Mouse (Mus musculus) thymus, adult 2 months (tissue): Measurements from ENCODE around the gene Cln3. TPM values are rescaled to one million over a fixed set of nuclear protein-coding genes. Genes with fewer than 3 reads are reported as not detected.

Experiments used
- DNase-seq: peaks from one replicate; pipeline ENCODE4 v3.0.0; 2021
- H3K27ac ChIP-seq: fragments of 200-500 bp; 2 replicates; pipeline ENCODE4 v1.5.1; 2012; ENCODE audit warnings: low read length, control low read depth; ENCODE audit not compliant: control insufficient read depth, insufficient read depth
- H3K27me3 ChIP-seq: fragments of 200-500 bp; 2 replicates; pipeline ENCODE4 v1.6.1; 2012; ENCODE audit warnings: mild to moderate bottlenecking, low read length, moderate library complexity, mixed read lengths; ENCODE audit not compliant: control insufficient read depth, insufficient read depth
- H3K36me3 ChIP-seq: fragments of 200-500 bp; 2 replicates; pipeline ENCODE4 v1.6.1; 2012; ENCODE audit warnings: mild to moderate bottlenecking, low read length, moderate library complexity; ENCODE audit not compliant: control insufficient read depth, insufficient read depth
- H3K4me1 ChIP-seq: fragments of 200-500 bp; replicated peaks from 2 replicates; pipeline ENCODE4 v1.6.1; 2012; ENCODE audit warnings: low read length; ENCODE audit not compliant: control insufficient read depth, insufficient read depth
- H3K4me3 ChIP-seq: fragments of 200-500 bp; 2 replicates; pipeline ENCODE4 v1.5.1; 2012; ENCODE audit warnings: mild to moderate bottlenecking, low read length, control low read depth, moderate library complexity; ENCODE audit not compliant: control insufficient read depth, insufficient read depth
- CTCF ChIP-seq: fragments of 200-500 bp; IDR thresholded peaks from 2 replicates; pipeline ENCODE4 v1.5.1; 2012; ENCODE audit warnings: mild to moderate bottlenecking, control low read depth, low read length, moderate library complexity, borderline replicate concordance; ENCODE audit not compliant: control insufficient read depth, poor library complexity, insufficient read depth; ENCODE audit errors: extremely low read depth
- POLR2A ChIP-seq: fragments of 200-500 bp; IDR thresholded peaks from 2 replicates; pipeline ENCODE4 v1.6.1; 2012; ENCODE audit warnings: mild to moderate bottlenecking, low read length, control low read depth, moderate library complexity; ENCODE audit not compliant: control insufficient read depth, poor library complexity, insufficient read depth; ENCODE audit errors: extremely low read depth
- WGBS: fragments of 180-500 bp; shearing (Covaris S2); methylation state at CpG from one replicate; pipeline ENCODE4 v1.1.7; 2018; 5-methylcytosine and 5-hydroxymethylcytosine counted together
- polyA plus RNA-seq: library from polyadenylated mRNA; depleted of rRNA; stranded (reverse); fragments of >200 nt; gene quantifications from 2 replicates; pipeline ENCODE4 v1.2.3, GENCODE M21; 2012; rRNA removed

The Cln3 gene
- polyA plus RNA-seq, result 90.6 and 141 TPM in 2 replicates

- Histone ChIP-seq H3K36me3 (no peaks in the 10 kb centered on the region), H3K27me3 (no peaks in the 10 kb centered on the region), H3K4me1 (peaks cover 24% of the 10 kb centered on the region), H3K27ac (peak within 1 kb of the TSS; percentile 34; the same call in 1 of the 2 replicates), H3K4me3 (peak within 1 kb of the TSS; percentile 9; the same call in 1 of the 2 replicates)
- TF ChIP-seq POLR2A, result no peak
- WGBS, result 65% methylated on average over 6 of the region's 6 CpGs
- no peak for DNase-seq
Observed at GRCm38 (mm10) chr7:126585717-126586116, at the start of gene Cln3. Gene Cln3, minus strand, starts transcription at chr7:126585817.

GRCm38 (mm10) chr7:126635375-126635774 lies 49.8 kb upstream of the Cln3 start:
- H3K36me3 ChIP-seq, result no peaks in the 10 kb centered on the region
- no peak overlapping the region for H3K27ac ChIP-seq
- H3K4me3 ChIP-seq, result no peak overlapping the region
- no peaks in the 10 kb centered on the region for H3K4me1 ChIP-seq
- TF ChIP-seq POLR2A (no peak), CTCF (no peak)
- no peaks in the 10 kb centered on the region for H3K27me3 ChIP-seq
- no peak for DNase-seq

- DNase-seq, result no peak
- TF ChIP-seq CTCF (no peak), POLR2A (no peak)
- no peaks in the 10 kb centered on the region for H3K27me3 ChIP-seq
- H3K36me3 ChIP-seq, result no peaks in the 10 kb centered on the region
- no peaks in the 10 kb centered on the region; the same call in 1 of the 2 replicates for H3K4me1 ChIP-seq
- H3K27ac ChIP-seq, result no peak overlapping the region
- WGBS, result 66% methylated on average over 2 of the region's 2 CpGs
- H3K4me3 ChIP-seq, result no peak overlapping the region
Observed at GRCm38 (mm10) chr7:126632478-126632877, 46.9 kb upstream of the Cln3 start.

- H3K4me3 ChIP-seq, result no peak within 1 kb of the TSS
- H3K27me3 ChIP-seq, result no peaks in the 10 kb centered on the region
- DNase-seq, result no peak
- TF ChIP-seq POLR2A (no peak), CTCF (no peak)
- H3K36me3 ChIP-seq, result no peaks in the 10 kb centered on the region
- H3K27ac ChIP-seq, result no peak within 1 kb of the TSS
- 97% methylated on average over 4 of the region's 4 CpGs for WGBS
- H3K4me1 ChIP-seq, result no peaks in the 10 kb centered on the region; the same call in 1 of the 2 replicates
Observed at GRCm38 (mm10) chr7:126630824-126631518, 45.4 kb upstream of the Cln3 start, which contains the start of gene Nupr1. Gene Nupr1, minus strand, starts transcription at chr7:126630861.

GRCm38 (mm10) chr7:126629915-126630314 lies 44.3 kb upstream of the Cln3 start:
- H3K27me3 ChIP-seq, result no peaks in the 10 kb centered on the region; the same call in 1 of the 2 replicates
- no peak for DNase-seq
- no peak overlapping the region for H3K4me3 ChIP-seq
- TF ChIP-seq POLR2A (no peak), CTCF (no peak)
- WGBS, result 34% methylated on average over 3 of the region's 3 CpGs
- no peaks in the 10 kb centered on the region for H3K36me3 ChIP-seq
- H3K4me1 ChIP-seq, result no peaks in the 10 kb centered on the region; the same call in 1 of the 2 replicates
- H3K27ac ChIP-seq, result no peak overlapping the region

- 88% methylated on average over 6 of the region's 6 CpGs for WGBS
- Histone ChIP-seq H3K36me3 (no peaks in the 10 kb centered on the region), H3K4me1 (no peaks in the 10 kb centered on the region; the same call in 1 of the 2 replicates), H3K4me3 (no peak overlapping the region), H3K27ac (no peak overlapping the region), H3K27me3 (no peaks in the 10 kb centered on the region; the same call in 1 of the 2 replicates)
- TF ChIP-seq POLR2A (no peak), CTCF (no peak)
- DNase-seq, result no peak
Observed at GRCm38 (mm10) chr7:126628111-126628510, 42.5 kb upstream of the Cln3 start.
